Mouse (Mus musculus) intestine, embryonic 14.5 days (tissue): ENCODE measurements at regions not wholly inside any gene's neighbourhood (a gene's known extent, or its start where the extent isn't known, plus 50 kb on each side); places are given as distances from the start of the nearest gene placed in this dataset.
"Not testable (repeated sequence)": the region's sequence is repeated elsewhere in the genome, so short reads cannot be mapped to it uniquely, and the experiment has no call there.

ENCODE experiments used
- ATAC-seq: fragments of 200-750 bp; cut with Nextera tagmentation; replicated peaks from 2 replicates; pipeline ENCODE4 v1.8.0; 2017; ENCODE audit warnings: low read depth, moderate number of reproducible peaks, moderate TSS enrichment, moderate library complexity; ENCODE audit not compliant: low FRiP score, low TSS enrichment
- DNase-seq: peaks from one replicate; pipeline ENCODE4 v3.0.0-alpha.2; 2018; ENCODE audit warnings: low spot score
- H3K27ac ChIP-seq: fragments of 300-500 bp; sonication (generic); 2 replicates; pipeline ENCODE4 v1.5.1; 2014; ENCODE audit warnings: low read depth, mild to moderate bottlenecking, control low read depth
- H3K27me3 ChIP-seq: fragments of 300-500 bp; sonication (generic); replicated peaks from 2 replicates; pipeline ENCODE4 v1.6.1; 2014; ENCODE audit warnings: low read length, control low read depth; ENCODE audit not compliant: control insufficient read depth, insufficient read depth
- H3K36me3 ChIP-seq: fragments of 300-500 bp; sonication (generic); 2 replicates; pipeline ENCODE4 v1.6.1; 2014; ENCODE audit warnings: low read length, control low read depth; ENCODE audit not compliant: control insufficient read depth, insufficient read depth
- H3K4me1 ChIP-seq: fragments of 300-500 bp; sonication (generic); replicated peaks from 2 replicates; pipeline ENCODE4 v1.6.1; 2014; ENCODE audit warnings: low read length, control low read depth, mixed read lengths; ENCODE audit not compliant: control insufficient read depth, insufficient read depth
- H3K4me2 ChIP-seq: fragments of 300-500 bp; sonication (generic); 2 replicates; pipeline ENCODE4 v1.6.1; 2014; ENCODE audit warnings: low read length
- H3K4me3 ChIP-seq: fragments of 300-500 bp; sonication (generic); 2 replicates; pipeline ENCODE4 v1.5.1; 2014; ENCODE audit warnings: low read depth, low read length, control low read depth, mixed read lengths
- H3K9ac ChIP-seq: fragments of 300-500 bp; sonication (generic); 2 replicates; pipeline ENCODE4 v1.6.1; 2014; ENCODE audit warnings: mild to moderate bottlenecking, low read length
- H3K9me3 ChIP-seq: fragments of 300-500 bp; sonication (generic); 2 replicates; pipeline ENCODE4 v1.6.1; 2016; ENCODE audit warnings: low read length, control low read depth; ENCODE audit not compliant: control insufficient read depth
- WGBS: fragments of 180-500 bp; shearing (Covaris S2); extraction: QIAGEN DNeasy Blood & Tissue Kit; methylation state at CpG from one replicate; pipeline ENCODE4 v1.1.7; 2014; 5-methylcytosine and 5-hydroxymethylcytosine counted together

DNA sequence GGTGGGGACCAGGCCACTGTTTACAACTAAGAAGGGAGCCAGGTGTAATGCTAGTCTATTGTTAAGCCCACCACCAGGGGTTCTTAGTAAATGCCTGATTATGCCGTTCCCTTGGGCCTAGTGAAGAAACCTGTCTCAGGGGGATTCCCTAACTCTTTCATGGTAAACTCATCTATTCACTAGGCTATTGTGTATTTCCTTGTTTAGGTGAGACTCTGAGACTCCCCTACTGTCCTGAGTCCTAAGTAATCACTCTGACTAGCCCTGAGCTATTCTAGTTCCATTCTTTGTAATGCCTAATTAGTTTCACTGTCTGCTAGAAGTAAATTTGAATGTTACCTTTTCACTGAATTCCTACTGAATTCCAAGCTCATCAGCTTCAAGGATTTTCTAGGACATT lies 545.3 kb upstream of the Gje1 start:
- H3K27me3 ChIP-seq, H3K9ac ChIP-seq, ATAC-seq, H3K4me1 ChIP-seq, DNase-seq, H3K9me3 ChIP-seq, H3K4me3 ChIP-seq, H3K4me2 ChIP-seq, H3K36me3 ChIP-seq, H3K27ac ChIP-seq: not testable (repeated sequence)
- 57% methylated on average over 1 of the region's 1 CpGs for WGBS

DNA sequence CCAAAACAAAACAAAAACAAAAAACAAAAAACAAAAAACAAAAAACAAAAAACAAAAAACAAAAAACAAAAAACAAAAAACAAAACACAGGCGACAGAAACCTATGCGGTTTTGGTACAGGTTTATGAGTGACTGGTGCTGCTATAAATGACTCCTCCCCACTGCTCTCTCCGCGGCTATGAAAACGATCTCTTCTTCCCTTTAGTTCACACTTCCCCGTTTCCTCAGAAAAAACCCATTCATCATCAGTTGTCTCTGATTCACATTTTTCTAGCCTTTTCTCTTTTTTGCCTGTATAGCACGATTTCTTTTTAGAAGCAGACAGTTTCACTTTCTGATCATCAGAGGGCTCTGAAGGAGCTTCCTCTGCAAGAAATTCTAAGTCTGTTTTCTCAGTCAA lies 544.3 kb upstream of the Gje1 start:
- not testable (repeated sequence) for H3K36me3 ChIP-seq, H3K27ac ChIP-seq, DNase-seq, H3K27me3 ChIP-seq, H3K9ac ChIP-seq, H3K4me1 ChIP-seq, H3K9me3 ChIP-seq, ATAC-seq, H3K4me2 ChIP-seq, H3K4me3 ChIP-seq
- WGBS = 81% methylated on average over 7 of the region's 7 CpGs

DNA sequence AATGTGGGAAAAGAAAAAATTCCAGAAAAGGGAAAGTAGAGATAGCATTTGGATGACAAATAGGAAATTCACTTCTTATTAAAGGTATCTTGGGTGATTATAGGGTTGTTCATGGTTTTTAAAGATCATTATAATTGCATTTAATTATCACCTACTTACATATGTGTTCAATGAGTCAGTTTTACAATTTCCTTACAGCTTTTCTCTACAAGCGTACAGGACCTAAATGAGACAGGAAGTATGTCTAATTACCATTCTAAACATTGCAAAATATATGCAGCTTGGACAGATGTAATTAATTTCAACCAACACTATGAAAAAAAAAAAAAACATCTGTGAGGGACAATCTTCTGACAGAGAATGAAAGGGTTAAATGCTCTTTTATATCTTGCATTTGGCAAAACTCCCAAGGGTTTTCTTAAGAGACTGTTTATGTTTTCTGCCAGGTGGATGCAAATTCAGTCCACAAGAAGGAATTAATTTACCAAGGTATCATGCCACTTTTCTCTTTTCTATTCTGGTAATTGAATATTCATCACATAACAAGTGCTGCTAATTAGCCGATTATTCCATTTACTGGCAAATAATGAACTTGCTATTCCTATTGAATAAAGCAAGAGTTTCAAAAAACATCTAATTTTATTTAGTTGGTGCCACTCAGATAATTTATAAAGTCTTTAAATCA lies 531.5 kb upstream of the Gje1 start:
- 87% methylated on average over 2 of the region's 2 CpGs for WGBS
- no peaks in the 10 kb centered on the region for H3K27me3 ChIP-seq
- no peak overlapping the region for H3K27ac ChIP-seq
- no peaks in the 10 kb centered on the region for H3K36me3 ChIP-seq
- no peak overlapping the region for H3K4me3 ChIP-seq
- no peaks in the 10 kb centered on the region for H3K9me3 ChIP-seq
- DNase-seq (no peak), ATAC-seq (no peak)
- H3K4me2 ChIP-seq = no peak overlapping the region
- H3K4me1 ChIP-seq = no peaks in the 10 kb centered on the region
- no peak overlapping the region for H3K9ac ChIP-seq

DNA sequence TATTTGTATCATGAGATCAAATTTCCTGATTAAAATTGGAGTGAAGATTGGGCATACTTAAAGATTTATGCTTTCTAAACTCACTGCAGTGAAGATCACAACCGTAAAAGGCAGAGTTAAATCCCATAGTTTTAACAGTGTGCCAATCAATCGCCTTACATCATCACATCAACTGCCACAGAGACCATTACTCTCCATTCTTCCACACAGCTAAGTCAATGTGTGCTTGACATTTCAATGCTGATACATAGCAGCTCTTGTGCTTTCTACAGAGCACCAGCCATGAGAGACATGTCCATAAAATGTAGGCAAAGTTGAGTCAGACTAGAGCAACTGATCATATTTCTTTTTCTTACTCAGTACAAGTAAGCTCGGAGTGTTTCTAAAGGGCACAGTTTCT lies 530.9 kb upstream of the Gje1 start:
- no peak for DNase-seq
- WGBS = 88% methylated on average over 3 of the region's 3 CpGs
- H3K4me1 ChIP-seq = no peaks in the 10 kb centered on the region
- no peak overlapping the region for H3K27ac ChIP-seq
- no peaks in the 10 kb centered on the region for H3K36me3 ChIP-seq
- no peak overlapping the region for H3K4me3 ChIP-seq
- H3K9ac ChIP-seq = no peak overlapping the region
- no peaks in the 10 kb centered on the region for H3K9me3 ChIP-seq
- ATAC-seq = no peak
- no peaks in the 10 kb centered on the region for H3K27me3 ChIP-seq
- H3K4me2 ChIP-seq = no peak overlapping the region

GRCm38 (mm10) chr10:15244376-15245262 lies 526.6 kb upstream of the Gje1 start:
- Histone ChIP-seq H3K9me3 (no peaks in the 10 kb centered on the region), H3K4me2 (no peak overlapping the region), H3K4me1 (no peaks in the 10 kb centered on the region), H3K27ac (no peak overlapping the region), H3K36me3 (no peaks in the 10 kb centered on the region), H3K9ac (no peak overlapping the region), H3K4me3 (no peak overlapping the region), H3K27me3 (no peaks in the 10 kb centered on the region)
- ATAC-seq = no peak
- no peak for DNase-seq
- 41% methylated on average over 6 of the region's 6 CpGs for WGBS

DNA sequence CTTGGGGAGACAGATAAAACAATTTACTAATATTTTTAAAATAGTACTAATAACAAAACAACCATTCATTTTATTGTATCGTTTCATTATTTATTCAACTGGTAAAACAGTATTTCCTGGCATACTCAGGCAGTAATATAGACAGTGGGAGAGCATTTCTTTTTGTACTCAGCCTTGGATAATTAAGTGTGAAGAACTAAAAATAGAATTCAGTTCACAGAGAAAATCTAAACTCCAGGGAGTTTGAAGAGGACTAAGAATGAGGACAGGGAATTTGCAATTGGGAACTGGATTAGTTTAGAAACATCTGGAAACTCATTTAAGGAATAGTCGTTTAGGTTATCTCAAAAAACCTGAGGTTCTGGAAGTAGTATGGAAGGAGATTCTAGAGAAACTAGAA lies 525.4 kb upstream of the Gje1 start:
- 51% methylated on average over 2 of the region's 2 CpGs for WGBS
- H3K9me3 ChIP-seq = no peaks in the 10 kb centered on the region
- H3K27ac ChIP-seq = no peak overlapping the region
- DNase-seq = no peak
- no peaks in the 10 kb centered on the region for H3K27me3 ChIP-seq
- no peaks in the 10 kb centered on the region for H3K36me3 ChIP-seq
- no peak overlapping the region for H3K4me3 ChIP-seq
- no peaks in the 10 kb centered on the region for H3K4me1 ChIP-seq
- no peak overlapping the region for H3K9ac ChIP-seq
- H3K4me2 ChIP-seq = no peak overlapping the region
- no peak for ATAC-seq

GRCm38 (mm10) chr10:15218883-15219282 lies 500.9 kb upstream of the Gje1 start:
- H3K4me2 ChIP-seq = no peak overlapping the region
- no peaks in the 10 kb centered on the region for H3K4me1 ChIP-seq
- H3K36me3 ChIP-seq = no peaks in the 10 kb centered on the region
- DNase-seq = no peak
- no peaks in the 10 kb centered on the region for H3K27me3 ChIP-seq
- WGBS = 74% methylated on average over 3 of the region's 3 CpGs
- no peak overlapping the region for H3K4me3 ChIP-seq
- ATAC-seq = no peak
- no peaks in the 10 kb centered on the region for H3K9me3 ChIP-seq
- no peak overlapping the region for H3K9ac ChIP-seq
- no peak overlapping the region for H3K27ac ChIP-seq

- Histone ChIP-seq H3K4me3 (no peak overlapping the region), H3K27ac (no peak overlapping the region), H3K9ac (no peak overlapping the region), H3K36me3 (no peaks in the 10 kb centered on the region), H3K4me2 (no peak overlapping the region), H3K4me1 (no peaks in the 10 kb centered on the region), H3K9me3 (no peaks in the 10 kb centered on the region), H3K27me3 (no peaks in the 10 kb centered on the region)
- 87% methylated on average over 6 of the region's 6 CpGs for WGBS
- DNase-seq (no peak), ATAC-seq (no peak)
Measured at GRCm38 (mm10) chr10:15179585-15179984, 461.6 kb upstream of the Gje1 start.

DNA sequence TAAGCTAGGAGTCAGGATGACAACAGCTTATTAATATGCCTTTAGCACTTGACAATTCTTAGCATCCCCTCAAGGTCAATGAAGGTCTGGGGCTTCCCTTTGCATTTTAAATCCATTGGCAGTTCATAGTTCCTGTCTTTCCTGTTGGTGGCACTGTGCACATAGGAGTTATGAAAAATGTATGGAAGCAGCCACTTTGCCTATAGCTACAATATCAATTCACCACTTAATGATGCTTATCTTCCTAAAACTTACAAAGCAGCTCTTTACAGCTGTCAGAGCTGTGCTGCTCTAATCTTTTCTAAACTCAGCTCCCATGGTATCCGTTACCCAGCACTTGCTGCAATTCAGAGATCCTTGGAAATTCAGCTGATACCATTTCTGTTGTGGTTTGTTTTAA lies 456.4 kb upstream of the Gje1 start:
- DNase-seq (no peak), ATAC-seq (no peak)
- Histone ChIP-seq H3K27me3 (no peaks in the 10 kb centered on the region), H3K36me3 (no peaks in the 10 kb centered on the region), H3K27ac (no peak overlapping the region), H3K4me2 (no peak overlapping the region), H3K9me3 (no peaks in the 10 kb centered on the region), H3K4me3 (no peak overlapping the region), H3K4me1 (no peaks in the 10 kb centered on the region), H3K9ac (no peak overlapping the region)
- WGBS = 47% methylated on average over 1 of the region's 1 CpGs
